Mouse (Mus musculus): ENCODE measurements around the gene Scube1. TPM values are rescaled to one million over a fixed set of nuclear protein-coding genes. Genes with fewer than 3 reads are reported as not detected.

Gene Scube1
- total and polyA plus RNA-seq, 3 experiments, result not detected

- TF ChIP-seq NRF1 (IDR thresholded peaks at IDR 0.05; ENCODE audit: insufficient read depth, low read depth, low read length, poor library complexity, severe bottlenecking) (no peak), MXI1 (IDR thresholded peaks at IDR 0.05; ENCODE audit: low read depth, low read length) (no peak), JUND (IDR thresholded peaks at IDR 0.05; ENCODE audit: low read depth, low read length) (no peak), POLR2AphosphoS5 (IDR thresholded peaks at IDR 0.05; ENCODE audit: borderline replicate concordance, low read depth, low read length) (no peak), MEF2A (IDR thresholded peaks at IDR 0.05; ENCODE audit: extremely low read depth, insufficient replicate concordance, low read depth, low read length, poor library complexity, severe bottlenecking) (no peak), CHD1 (IDR thresholded peaks at IDR 0.05; ENCODE audit: low read depth, low read length) (no peak), BHLHE40 (IDR thresholded peaks at IDR 0.05; ENCODE audit: borderline replicate concordance, low read depth, low read length) (no peak), GATA1 (IDR thresholded peaks at IDR 0.05; ENCODE audit: low read depth, low read length) (no peak), USF1 (IDR thresholded peaks at IDR 0.05; ENCODE audit: low read depth, low read length) (no peak), CHD2 (IDR thresholded peaks at IDR 0.05; ENCODE audit: low read length) (no peak), ZKSCAN1 (IDR thresholded peaks at IDR 0.05; ENCODE audit: low read depth, low read length) (no peak), GABPA (IDR thresholded peaks at IDR 0.05; ENCODE audit: low read depth, low read length) (no peak), SMC3 (IDR thresholded peaks at IDR 0.05; ENCODE audit: low read depth, low read length) (no peak)
- Histone ChIP-seq H3K4me1 (ENCODE audit: control insufficient read depth in 1 of 2, insufficient read depth in 2 of 2, low read length in 2 of 2) (no peaks in the 10 kb centered on the region), H3K27ac (ENCODE audit: control insufficient read depth, low read depth, low read length) (no peak overlapping the region), H3K9me3 (replicated peaks; ENCODE audit: insufficient read depth, low read length) (no peaks in the 10 kb centered on the region), H3K27me3 (ENCODE audit: control insufficient read depth in 1 of 2, insufficient read depth in 2 of 2, low read length in 2 of 2) (no peaks in the 10 kb centered on the region), H3K79me2 (ENCODE audit: control insufficient read depth, insufficient read depth, low read length, poor library complexity) (no peaks in the 10 kb centered on the region), H3K36me3 (ENCODE audit: control insufficient read depth in 1 of 2, insufficient read depth in 2 of 2, low read length in 2 of 2) (no peaks in the 10 kb centered on the region), H3K4me3 (ENCODE audit: control insufficient read depth in 1 of 2, insufficient read depth in 1 of 2, low read depth in 2 of 2, low read length in 2 of 2) (no peak overlapping the region), H3K9ac (ENCODE audit: control insufficient read depth, low read depth, low read length, poor library complexity, severe bottlenecking) (no peak overlapping the region)
- DNase-seq (ENCODE audit: low read depth, low spot score), result no peak
These were observed 44.5 kb downstream of the Scube1 start for GRCm38 (mm10) chr15:83680300-83680699.

- no peaks in the 10 kb centered on the region for H3K4me1 ChIP-seq (ENCODE audit: control insufficient read depth in 1 of 2, insufficient read depth in 2 of 2, low read length in 2 of 2)
- no peak overlapping the region for H3K4me3 ChIP-seq (ENCODE audit: control insufficient read depth in 1 of 2, insufficient read depth in 1 of 2, low read depth in 2 of 2, low read length in 2 of 2)
- no peak overlapping the region for H3K27ac ChIP-seq (ENCODE audit: control insufficient read depth, low read depth, low read length)
- no peaks in the 10 kb centered on the region for H3K27me3 ChIP-seq (ENCODE audit: control insufficient read depth in 1 of 2, insufficient read depth in 2 of 2, low read length in 2 of 2)
- no peaks in the 10 kb centered on the region for H3K9me3 ChIP-seq (replicated peaks; ENCODE audit: insufficient read depth, low read length)
- no peaks in the 10 kb centered on the region for H3K36me3 ChIP-seq (ENCODE audit: control insufficient read depth in 1 of 2, insufficient read depth in 2 of 2, low read length in 2 of 2)
- no peak overlapping the region for H3K9ac ChIP-seq (ENCODE audit: control insufficient read depth, low read depth, low read length, poor library complexity, severe bottlenecking)
- no peaks in the 10 kb centered on the region for H3K79me2 ChIP-seq (ENCODE audit: control insufficient read depth, insufficient read depth, low read length, poor library complexity)
- DNase-seq (ENCODE audit: low read depth, low spot score), result no peak
- TF ChIP-seq NRF1 (IDR thresholded peaks at IDR 0.05; ENCODE audit: insufficient read depth, low read depth, low read length, poor library complexity, severe bottlenecking) (no peak), EP300 (IDR thresholded peaks at IDR 0.05; ENCODE audit: low read depth in 1 of 2, low read length in 2 of 2) (no peak), ETS1 (IDR thresholded peaks at IDR 0.05; ENCODE audit: low read depth, low read length) (no peak), MEF2A (IDR thresholded peaks at IDR 0.05; ENCODE audit: extremely low read depth, insufficient replicate concordance, low read depth, low read length, poor library complexity, severe bottlenecking) (no peak), CTCF (IDR thresholded peaks at IDR 0.05 in 2 of 3, conservative IDR thresholded peaks at IDR 0.05 in 1 of 3; ENCODE audit: control insufficient read depth in 1 of 3, insufficient read depth in 1 of 3, low read depth in 2 of 3, low read length in 3 of 3, poor library complexity in 1 of 3, severe bottlenecking in 1 of 3) (no peak), KAT2A (conservative IDR thresholded peaks at IDR 0.05; ENCODE audit: low read depth, low read length) (no peak), TCF12 (IDR thresholded peaks at IDR 0.05; ENCODE audit: low read depth, low read length) (no peak), CHD1 (IDR thresholded peaks at IDR 0.05; ENCODE audit: low read depth, low read length) (no peak), NELFE (IDR thresholded peaks at IDR 0.05; ENCODE audit: low read depth, low read length) (no peak)
These were observed 45.1 kb downstream of the Scube1 start for GRCm38 (mm10) chr15:83679729-83680128.
